Mouse (Mus musculus): ENCODE data around the gene Insr.
A peak's percentile ranks its signal among the peaks of the same experiment; 100 is the strongest.
"Not testable (repeated sequence)": the region's sequence is repeated elsewhere in the genome, so short reads cannot be mapped to it uniquely, and the experiment has no call there.

The Insr gene

DNA sequence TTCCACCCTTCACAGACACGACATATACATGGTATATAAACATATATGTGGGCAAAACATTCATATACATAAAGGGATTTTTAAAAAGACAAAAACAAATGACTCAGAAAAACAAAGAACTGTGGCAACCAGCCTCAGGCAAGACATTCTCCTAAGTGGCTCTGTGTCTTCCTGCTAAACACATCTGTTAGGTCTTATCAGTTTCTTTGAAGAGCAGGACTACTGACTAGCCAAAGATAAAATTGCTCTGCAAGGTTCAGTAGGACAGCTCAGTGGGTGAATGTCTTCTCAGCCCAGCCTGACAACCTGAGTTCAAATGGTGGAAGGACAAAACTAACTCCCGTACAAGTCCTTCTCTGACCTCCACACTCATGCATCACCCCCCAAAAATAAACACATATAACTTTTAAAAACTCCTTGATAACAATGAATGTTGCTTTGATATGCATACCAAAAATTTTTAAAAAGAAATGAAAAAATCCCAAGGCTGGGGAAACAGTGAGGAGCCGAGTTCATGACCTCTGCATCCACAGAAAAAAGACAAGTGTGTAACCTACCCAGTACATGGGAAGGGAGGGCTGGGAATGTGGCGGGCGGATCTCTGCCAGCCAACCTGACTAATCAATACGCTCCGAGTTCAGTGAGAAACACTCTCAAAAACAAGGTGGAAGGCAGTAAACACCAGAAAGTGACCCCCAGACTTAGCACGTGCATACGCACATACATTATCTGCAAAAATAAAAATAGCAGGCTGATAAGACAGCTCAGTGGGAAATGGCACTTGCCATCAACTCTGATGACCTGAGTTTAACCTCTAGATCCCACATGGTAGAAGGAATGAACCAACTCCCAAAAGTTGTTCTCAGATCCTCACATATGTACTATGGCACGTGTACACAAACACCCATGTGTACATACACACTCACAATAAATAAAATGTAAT lies 49.0 kb downstream of the Insr start:
- DNase-seq, result no peak

DNA sequence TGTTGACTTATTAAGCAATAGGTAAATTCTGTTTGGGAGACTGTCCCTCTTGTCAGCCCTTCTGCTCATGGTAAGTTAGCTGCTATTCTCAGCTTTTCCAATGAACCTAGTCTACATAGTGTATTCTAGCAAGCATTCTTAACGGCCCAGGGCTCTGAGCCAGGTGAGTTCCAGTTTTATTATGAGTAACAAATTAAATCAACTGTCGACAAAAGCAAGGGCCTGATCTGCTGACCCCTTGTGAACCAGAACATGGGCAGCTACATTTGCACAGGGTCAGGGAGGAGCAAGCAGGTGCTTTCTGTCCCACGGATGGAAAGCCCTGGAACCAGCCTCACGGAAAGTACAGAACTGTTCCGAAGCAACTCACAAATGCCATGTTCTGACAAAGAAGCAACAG lies 52.0 kb downstream of the Insr start:
- no peak for DNase-seq

DNA sequence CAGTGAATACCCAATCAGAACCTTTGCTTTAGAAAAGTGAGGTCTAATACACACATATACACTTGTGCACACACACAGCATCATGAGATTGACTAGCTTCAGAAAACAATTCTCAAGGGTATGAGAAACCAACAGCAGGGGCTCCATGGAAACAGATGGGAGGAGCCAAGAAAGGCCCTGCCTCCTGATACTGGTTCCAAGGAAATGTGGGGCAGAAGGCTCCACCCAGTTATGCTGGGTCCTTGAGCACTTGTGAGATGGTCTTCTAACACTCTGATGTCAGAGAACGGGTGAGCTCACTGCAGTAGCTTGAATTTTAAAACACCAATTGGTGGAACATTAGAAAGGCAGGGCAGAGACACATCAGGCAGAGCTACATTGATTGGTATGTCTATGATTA lies 53.7 kb downstream of the Insr start:
- peak; percentile 60 for DNase-seq

DNA sequence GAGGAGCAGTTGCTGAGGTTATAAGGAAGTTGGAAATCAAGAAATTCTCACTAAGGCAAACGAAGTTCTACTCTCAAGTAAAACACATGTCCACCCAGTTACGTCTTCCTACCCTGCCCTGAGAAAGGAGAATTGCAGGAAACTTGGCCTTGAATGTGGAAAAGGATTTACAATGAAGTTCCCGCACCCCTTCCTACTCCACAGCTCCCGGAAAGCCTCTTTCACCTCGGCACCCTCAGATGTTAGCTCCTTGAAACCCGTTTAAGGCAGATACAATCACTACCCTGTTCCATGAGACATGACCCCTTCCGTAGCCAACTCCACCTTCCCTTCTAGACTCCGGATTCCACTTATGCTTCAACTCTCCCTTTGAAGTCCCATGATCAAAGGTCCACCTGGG lies 54.2 kb downstream of the Insr start:
- no peak for DNase-seq

DNA sequence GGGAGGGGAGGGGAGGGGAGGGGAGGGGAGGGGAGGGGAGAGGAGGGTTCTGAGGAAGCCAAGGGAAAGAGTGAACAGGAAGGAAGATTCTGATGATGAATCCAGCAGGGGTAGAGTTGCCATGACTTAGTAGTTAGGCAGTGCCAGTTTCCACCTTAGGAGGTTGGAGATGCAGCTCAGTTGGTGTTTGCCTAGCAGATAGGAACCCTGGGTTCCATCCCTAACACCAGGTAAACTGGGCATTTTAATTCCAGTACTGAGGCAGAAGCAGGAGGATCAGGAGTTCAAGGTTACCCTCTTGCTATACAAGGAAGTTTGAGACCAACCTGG lies 56.8 kb downstream of the Insr start:
- DNase-seq, result no peak

DNA sequence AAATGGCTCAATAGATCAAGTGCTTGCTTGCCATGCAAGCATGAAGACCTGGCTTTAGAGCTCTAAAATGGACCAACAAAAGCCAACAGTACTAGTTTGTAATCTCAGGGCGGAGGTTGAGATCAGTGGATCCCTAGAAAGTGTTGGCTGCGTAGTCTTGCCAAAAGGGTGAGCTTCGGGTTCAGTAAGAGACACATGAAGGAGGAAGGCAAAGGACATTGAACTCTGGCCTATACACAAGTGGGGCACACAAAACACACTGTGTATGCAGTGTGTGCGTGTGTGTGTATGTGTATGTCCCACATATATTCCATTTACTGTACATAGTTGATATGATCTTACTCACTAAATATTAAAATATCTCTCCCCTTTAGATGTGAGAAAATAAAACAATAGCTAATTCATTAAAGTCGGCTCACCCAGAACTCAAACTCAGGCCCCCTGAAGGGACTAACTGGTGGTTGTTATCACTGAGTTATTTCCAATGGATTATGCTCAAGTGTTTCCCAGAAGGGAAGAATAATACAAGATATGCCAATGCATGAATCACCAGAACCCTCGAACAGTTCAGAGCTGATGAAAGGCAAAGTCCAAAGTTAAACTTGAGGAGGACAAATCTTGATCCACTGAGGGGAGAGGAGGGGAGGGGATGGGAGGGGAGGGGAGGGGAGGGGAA lies 57.3 kb downstream of the Insr start:
- no peak for DNase-seq

DNA sequence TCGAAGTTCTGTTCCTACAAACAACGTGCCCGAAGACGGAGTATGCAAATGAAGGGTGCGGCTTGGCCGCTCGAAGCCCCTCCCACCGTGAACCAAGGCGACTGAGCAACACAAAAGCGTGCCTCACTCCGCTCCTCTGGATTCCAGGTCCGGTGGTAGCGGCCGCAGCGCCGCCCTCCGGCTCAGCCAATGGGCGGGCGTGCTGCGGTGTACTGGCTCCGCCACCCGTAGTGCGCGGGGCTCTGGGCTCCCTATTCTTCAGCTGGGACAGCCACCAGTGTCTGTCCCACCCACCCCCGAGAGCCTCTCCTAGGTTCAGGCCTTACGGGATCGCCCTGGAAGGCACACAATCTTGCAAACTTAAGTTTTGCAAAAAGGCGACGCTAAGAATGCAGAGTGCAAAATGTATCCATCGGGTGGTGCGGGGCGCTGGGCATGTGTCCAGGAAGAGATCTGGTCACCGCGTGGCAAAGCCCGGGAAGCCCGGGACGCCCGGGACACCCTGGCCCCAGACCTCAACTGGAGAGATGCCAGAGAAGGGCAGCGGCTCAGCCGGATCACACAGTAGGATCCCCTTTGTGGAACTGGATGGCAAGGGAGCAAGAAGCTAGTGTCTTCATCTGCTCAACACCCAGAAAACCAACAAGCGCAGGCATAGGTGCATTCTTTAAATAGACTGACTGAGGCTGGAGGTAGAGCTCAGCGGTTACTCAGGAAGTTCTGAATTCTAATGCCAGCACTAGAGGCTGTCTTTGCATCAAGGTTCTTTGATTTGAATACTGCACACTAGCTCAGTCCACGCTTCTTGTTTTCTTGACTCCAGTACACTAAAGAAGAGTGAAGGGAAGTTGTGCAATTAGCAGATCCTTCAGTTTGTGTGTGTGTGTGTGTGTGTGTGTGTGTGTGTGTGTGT lies 58.1 kb downstream of the Insr start:
- peak; percentile 96 for DNase-seq

DNA sequence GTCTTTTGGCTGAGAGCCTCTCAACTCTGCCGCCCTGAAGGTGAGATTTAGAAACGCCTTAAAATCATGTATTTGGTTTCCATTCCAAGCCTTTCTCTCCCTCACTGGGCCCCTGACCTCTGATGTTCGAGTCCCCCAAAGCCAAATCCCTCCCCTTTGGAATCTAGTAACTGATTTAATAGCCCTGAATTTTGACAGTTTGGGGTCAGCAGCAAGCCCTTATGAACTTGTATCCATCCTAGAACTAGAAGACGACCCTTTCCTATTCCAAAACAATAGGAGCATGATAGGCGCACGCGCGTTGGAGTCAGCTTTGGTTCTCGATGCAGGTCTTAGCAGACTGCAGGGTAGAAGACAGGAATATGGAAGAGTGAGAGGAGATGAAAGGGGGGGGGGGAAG lies 58.9 kb downstream of the Insr start:
- DNase-seq, result peak; percentile 65

DNA sequence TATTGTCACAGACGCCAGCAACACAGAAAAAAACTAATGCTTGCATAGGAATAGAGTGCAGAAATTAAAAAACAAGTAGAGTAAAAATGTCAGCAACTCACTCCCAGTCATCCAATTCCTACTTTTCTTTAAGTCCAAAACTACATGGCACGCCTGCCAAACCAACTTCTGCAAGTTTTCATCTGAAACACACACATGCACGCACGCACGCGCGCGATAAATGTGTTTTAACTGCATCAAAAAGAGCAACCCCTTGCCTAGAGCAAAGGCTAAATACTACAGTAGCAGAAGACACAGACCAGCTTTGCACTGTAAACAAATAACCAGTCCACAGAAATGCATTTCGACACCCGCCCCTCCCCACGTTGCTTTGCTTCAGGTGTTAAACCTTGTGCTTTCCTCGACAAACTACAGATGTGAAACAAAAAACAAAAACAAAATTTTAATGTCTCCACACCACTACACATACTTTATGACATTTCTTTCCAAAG lies 59.5 kb downstream of the Insr start:
- DNase-seq, result no peak

DNA sequence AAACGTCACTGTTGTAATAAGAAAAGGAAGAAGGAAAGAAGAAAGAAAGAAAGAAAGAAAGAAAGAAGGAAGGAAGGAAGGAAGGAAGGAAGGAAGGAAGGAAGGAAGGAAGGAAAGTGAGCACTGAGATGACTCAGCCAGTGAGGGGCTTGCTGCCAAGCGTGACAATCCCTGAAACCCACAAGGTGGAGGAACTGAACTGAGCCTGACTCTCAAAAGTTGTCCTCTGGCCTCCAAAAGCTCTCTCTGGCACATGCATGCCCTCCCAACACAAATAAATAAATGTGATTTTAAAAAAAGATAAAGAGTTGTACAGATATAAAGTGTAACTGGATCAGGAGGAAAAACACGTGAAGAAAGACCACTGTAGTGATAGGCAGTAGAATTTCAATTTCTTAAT lies 60.2 kb downstream of the Insr start:
- no peak for DNase-seq

DNA sequence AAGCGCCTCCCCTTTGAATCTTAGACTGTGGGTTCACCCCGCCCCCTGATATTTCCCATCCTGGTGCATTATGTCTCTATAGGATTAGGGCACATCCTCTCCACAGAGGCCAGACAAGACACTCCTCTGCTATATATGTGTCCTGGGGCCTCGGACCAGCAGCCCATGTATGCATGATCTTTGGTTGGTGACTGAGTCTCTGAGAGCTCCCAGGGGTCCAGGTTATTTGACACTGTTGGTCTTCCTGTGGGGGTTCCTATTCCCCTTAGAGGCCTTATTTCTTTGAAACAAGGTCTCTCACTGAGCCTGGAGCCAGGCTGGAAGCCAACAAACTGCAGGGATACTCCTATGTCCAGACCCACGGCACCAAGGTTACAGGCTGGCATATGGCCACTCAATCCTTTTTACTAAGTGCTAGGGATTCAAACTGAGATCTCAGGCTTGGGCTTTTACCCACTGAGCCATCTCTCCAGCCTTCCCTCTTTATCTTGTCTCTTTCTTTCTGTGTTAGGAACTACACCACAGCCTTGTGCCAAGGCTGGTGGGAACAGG lies 62.8 kb downstream of the Insr start:
- no peak for DNase-seq

DNA sequence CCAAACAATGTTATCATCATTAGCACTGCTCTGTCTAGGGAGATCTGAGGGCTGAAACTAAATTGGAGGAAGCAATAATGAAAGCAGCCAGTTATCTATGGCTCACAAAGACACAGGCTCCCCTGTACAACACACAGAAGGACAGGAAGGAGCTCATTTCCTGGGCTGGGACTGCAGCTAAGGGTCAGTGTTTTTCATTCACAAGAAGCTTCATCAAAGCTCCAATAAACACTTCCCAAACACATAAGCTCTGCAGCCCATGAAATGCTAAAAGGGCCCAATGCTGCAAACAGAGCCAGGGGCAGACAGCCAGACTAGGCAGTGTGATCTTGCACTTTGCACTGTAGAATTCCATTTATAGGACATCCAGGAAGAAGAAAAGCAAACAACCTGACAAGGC lies 63.9 kb downstream of the Insr start:
- peak; percentile 84 for DNase-seq

DNA sequence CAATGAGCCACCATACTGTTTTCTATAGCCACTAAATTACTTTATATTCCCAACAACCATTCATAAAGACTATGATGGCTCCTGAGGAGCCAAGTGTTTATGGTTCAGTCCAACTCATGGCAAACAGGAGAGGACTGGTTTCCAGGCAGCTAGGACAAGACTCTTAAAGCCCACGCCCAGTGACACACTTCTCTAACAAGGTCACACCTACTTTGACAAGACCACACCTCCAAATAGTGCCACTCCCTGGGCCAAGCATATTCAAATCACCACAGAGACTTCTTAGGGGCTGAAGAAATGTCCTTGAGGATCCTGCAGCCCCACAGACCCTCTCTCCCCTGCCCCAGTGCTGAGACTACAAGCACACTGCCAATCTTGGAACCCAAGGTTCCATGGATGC lies 64.8 kb downstream of the Insr start:
- no peak for DNase-seq

DNA sequence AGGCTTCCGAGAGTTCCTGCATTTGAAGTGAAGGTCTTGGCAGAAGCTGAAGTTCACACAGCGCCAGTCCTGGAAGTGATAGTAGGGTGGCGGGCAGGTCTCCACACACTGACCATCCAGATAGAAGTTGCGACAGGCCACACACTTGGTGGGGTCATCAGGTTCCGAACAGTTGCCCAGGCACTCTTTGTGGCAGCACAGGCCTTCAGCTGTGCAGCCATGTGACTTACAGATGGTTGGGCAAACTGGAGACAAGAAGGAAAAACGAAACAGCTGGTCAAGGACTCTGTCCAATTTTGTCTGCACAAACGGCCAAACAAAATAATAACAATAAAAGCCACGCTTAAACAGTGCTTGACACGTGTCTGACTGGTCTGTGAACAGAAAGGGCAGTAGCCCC lies 68.0 kb downstream of the Insr start:
- peak; percentile 65 for DNase-seq

DNA sequence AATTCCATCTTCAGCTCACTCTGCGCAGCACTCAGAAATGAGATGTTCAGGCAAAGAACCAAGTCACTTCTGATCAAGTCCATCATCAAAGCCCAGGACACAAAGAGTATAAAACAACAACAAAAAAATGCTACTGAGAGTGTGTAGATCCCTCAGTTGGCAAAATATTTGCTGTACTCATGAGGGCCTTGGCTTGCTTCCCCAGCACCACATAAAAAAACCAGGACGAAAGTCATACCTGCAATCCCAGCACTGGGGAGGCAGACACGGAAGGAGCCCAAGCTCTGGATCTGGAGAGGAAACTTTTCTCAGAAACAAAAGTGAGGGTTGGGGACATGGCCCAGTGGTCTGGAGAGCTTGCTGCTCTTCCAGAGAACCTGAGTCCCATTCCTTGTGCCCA lies 69.5 kb downstream of the Insr start:
- no peak for DNase-seq

DNA sequence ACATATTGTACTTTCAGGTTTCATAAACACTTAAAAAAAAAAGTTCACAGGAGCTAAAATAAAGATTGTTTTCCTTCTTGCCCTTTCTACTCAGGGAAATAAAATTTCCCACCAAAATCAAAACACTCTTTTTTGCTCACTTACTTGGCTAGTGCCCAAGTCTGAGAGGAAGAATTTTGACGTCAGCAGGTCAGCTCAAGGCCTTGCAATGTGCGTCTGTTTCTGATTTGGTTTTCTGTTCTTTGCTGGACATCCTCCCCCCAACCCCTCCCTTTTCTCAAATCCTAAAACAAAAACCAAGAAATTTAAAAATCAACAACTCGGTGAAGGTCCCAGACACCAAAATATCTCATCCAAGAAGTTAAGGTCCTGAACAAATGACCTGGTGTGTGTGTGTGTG lies 70.1 kb downstream of the Insr start:
- peak; percentile 70 for DNase-seq

DNA sequence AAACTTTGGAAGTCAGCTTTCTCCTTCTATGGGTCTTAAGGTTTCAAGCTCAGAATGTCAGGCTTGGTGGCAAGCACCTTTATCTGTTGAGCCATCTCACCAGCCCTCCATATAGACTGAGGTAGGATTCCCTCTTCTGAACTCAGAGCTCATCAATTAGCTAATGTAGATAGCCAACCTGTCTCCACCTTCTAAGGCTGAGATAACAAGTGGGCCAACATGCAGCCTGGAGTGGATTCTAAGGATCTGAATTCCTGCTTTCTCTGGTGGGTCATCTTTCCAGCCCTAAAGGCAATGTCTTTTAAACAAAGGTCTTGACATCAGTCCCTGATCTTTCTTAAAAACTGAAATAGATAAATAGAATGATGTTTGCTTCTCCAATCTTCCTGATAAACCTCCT lies 70.7 kb downstream of the Insr start:
- DNase-seq, result no peak

DNA sequence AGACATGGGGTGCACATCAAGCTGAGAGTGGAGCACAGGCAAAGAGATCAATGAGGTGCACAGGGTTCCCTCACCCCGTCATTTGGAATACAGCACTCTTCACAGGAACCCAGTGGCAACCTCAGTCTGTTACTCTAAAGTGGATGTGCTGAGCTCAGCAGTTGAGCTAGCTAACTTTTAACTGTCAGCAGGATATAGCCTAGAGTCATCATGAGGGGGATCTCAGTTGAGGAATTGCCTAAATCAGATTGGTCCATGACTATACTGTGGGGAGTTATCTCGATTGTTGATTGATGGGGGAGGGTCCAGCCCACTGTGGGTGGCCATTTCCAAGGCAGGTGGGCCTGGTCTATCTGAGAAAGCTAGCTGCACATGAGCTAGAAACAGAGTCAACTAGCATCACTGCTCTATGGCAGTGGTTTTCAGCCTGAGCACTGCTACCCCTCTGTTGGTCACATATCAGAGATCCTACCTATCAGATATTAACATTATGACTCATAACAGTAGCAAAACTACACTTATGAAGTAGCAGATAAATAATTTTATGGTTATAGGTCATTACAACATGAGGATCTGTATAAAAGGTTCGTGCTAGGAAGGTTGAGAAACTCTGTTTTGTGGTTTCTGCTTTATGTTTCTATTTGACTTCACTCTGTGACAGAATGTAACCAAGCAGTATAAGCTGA lies 74.5 kb downstream of the Insr start:
- DNase-seq, result no peak

DNA sequence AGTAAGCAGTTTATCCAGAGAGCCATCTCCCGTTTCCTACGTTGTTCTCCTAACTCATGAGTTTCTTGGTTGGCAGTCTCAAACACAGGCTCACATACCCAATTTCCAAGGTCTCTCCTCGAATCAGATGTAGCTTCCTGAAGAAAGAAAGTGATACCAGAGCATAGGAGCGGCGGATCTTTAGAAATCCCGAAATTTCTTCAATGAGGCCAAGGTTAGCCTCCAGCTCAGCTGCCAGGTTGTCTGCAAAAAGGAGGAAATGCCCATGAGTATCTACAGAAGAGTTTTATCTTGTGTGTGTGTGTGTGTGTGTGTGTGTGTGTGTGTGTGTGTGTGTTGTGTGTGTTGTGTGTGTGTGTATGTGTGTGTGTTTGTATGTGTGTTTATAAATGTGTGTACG lies 76.6 kb downstream of the Insr start:
- DNase-seq, result no peak

DNA sequence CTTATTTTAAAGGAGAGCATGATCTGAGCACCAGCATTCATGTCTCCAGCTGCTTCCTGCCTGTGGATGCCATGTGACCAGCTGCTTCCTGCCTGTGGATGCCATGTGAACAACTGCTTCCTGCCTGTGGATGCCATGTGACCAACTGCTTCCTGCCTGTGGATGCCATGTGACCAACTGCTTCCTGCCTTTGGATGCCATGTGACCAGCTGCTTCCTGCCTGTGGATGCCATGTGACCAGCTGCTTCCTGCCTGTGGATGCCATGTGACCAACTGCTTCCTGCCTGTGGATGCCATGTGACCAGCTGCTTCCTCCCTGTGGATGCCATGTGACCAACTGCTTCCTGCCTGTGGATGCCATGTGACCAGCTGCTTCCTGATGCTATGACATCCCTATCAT lies 85.1 kb downstream of the Insr start:
- DNase-seq, result not testable (repeated sequence)

DNA sequence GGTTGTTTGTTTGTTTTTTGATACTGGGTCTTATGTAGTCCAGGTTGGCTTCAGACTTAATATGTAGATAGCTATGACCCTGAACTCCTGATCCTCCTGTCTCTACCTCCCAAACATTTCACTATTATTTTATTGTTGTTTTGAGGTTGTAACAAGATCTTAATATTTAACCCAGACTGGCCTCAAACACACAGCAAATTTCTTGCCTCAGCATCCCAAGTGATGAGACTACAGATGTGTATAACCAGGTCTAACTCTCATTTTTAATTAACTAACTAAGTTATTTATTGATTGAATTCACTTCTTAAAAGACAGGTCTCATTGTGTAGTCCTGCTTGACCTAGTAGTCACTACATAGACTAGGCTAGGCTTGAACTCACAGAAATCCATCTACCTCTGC lies 88.4 kb downstream of the Insr start:
- no peak for DNase-seq

DNA sequence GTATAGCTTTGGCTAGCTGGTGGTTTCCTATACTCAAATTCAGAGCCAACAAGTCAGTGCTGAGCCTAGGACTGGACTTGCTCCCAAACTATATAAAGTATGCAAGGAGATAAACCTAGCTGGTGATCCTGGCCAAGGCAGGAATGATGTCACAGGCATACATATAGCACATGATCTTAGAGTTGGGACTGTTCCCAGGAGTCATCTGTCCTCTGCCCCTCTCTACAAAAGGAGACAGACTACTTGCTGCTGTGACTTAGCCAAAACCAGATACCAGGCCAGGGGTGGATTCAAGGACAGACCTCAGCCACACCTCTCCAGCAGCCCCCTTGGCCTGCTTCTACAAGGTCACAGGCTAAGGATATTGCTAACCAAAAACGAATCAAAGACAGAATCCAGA lies 92.0 kb downstream of the Insr start:
- no peak for DNase-seq

All from lung, postnatal 36 days (tissue).